Mouse (Mus musculus) liver, embryonic 13.5 days (tissue): Measurements from ENCODE around the gene Polr2i. TPM values are rescaled to one million over a fixed set of nuclear protein-coding genes. Genes with fewer than 3 reads are reported as not detected.
"Not testable (repeated sequence)": the region's sequence is repeated elsewhere in the genome, so short reads cannot be mapped to it uniquely, and the experiment has no call there.

Experiments
- ATAC-seq: fragments of 200-750 bp; cut with Nextera tagmentation; 2 replicates; pipeline ENCODE4 v1.8.0; 2017; ENCODE audit warnings: low read depth, mild to moderate bottlenecking, moderate number of reproducible peaks, moderate library complexity
- DNase-seq: peaks from one replicate; pipeline ENCODE4 v3.0.0; 2022
- H3K27ac ChIP-seq: fragments of 300-500 bp; sonication (generic); 2 replicates; pipeline ENCODE4 v1.5.1; 2015; ENCODE audit warnings: moderate library complexity, mild to moderate bottlenecking, inconsistent platforms
- H3K27me3 ChIP-seq: fragments of 300-500 bp; sonication (generic); 2 replicates; pipeline ENCODE4 v1.6.1; 2015; ENCODE audit warnings: mild to moderate bottlenecking, inconsistent platforms
- H3K36me3 ChIP-seq: fragments of 300-500 bp; sonication (generic); 2 replicates; pipeline ENCODE4 v1.6.1; 2015; ENCODE audit warnings: mild to moderate bottlenecking, inconsistent platforms
- H3K4me1 ChIP-seq: fragments of 300-500 bp; sonication (generic); replicated peaks from 2 replicates; pipeline ENCODE4 v1.6.1; 2015; ENCODE audit warnings: inconsistent platforms
- H3K4me2 ChIP-seq: fragments of 300-500 bp; sonication (generic); 2 replicates; pipeline ENCODE4 v1.6.1; 2015; ENCODE audit warnings: inconsistent platforms, mild to moderate bottlenecking, moderate library complexity
- H3K4me3 ChIP-seq: fragments of 300-500 bp; sonication (generic); replicated peaks from 2 replicates; pipeline ENCODE4 v1.5.1; 2015; ENCODE audit warnings: mild to moderate bottlenecking, inconsistent platforms
- H3K9ac ChIP-seq: fragments of 300-500 bp; sonication (generic); 2 replicates; pipeline ENCODE4 v1.6.1; 2015; ENCODE audit warnings: mild to moderate bottlenecking, inconsistent platforms
- H3K9me3 ChIP-seq: fragments of 300-500 bp; sonication (generic); replicated peaks from 2 replicates; pipeline ENCODE4 v1.6.1; 2016; ENCODE audit warnings: inconsistent platforms
- WGBS: fragments of 180-500 bp; shearing (Covaris S2); methylation state at CpG from one replicate; pipeline ENCODE4 v1.1.7; 2015; ENCODE audit not compliant: insufficient replicate concordance; 5-methylcytosine and 5-hydroxymethylcytosine counted together
- polyA plus RNA-seq: library from polyadenylated mRNA; unstranded; fragments of >200 nt; fragmentation: Nextera tagmentation; extraction: Ambion mirVana; gene quantifications from 2 replicates; pipeline ENCODE4 v1.2.1, GENCODE M21; 2015

The Polr2i gene
- polyA plus RNA-seq, 1 experiment from 2014 or later, result 70.0 TPM

DNA sequence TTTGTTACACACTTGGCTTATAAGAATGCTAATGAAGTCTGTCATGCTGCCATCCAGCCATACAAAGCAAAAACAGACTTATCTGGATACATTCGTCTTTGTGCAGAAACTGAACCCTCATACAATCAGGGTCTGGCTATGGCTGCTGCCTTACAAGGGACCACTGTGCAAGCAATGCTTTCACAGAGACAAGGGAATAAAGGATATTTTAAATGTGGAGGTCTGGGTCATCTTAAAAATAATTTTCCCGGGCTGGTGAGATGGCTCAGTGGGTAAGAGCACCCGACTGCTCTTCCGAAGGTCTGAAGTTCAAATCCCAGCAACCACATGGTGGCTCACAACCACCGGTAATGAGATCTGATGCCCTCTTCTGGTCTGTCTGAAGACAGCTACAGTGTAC lies 25.4 kb upstream of the Polr2i start:
- not testable (repeated sequence) for H3K9ac ChIP-seq, H3K9me3 ChIP-seq, H3K36me3 ChIP-seq, H3K4me2 ChIP-seq, H3K4me1 ChIP-seq, H3K27ac ChIP-seq, DNase-seq, ATAC-seq, H3K4me3 ChIP-seq, H3K27me3 ChIP-seq
- WGBS, result 42% methylated on average over 5 of the region's 5 CpGs

DNA sequence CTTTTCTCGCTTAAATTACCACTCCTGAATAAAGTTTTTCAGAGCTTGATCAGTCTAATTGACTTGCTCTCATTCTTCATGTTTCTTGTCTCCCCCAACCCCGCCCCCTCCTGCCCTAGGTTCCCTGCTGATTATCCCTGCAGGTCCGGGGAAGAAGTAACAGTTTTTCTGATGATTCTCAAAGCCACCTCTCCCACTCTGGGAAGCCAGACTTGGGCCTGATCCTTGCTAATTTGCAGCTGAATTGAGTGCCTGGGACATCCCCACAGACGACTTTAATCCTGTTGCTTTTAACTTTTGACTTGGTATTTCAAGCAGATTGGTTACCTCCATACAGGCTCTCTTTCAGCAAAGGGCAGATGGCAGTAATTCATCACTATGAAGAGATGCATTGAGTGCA lies 20.7 kb upstream of the Polr2i start:
- DNase-seq, result no peak
- Histone ChIP-seq H3K9me3 (no peaks in the 10 kb centered on the region), H3K4me3 (no peak overlapping the region), H3K4me1 (no peaks in the 10 kb centered on the region), H3K27me3 (0 out of 2 replicates have a peak, but pooled peaks cover 6% of the 10 kb centered on the region), H3K27ac (no peak overlapping the region), H3K36me3 (no peaks in the 10 kb centered on the region), H3K4me2 (no peak overlapping the region), H3K9ac (no peak overlapping the region)
- 34% methylated on average over 4 of the region's 4 CpGs for WGBS
- no peak for ATAC-seq

DNA sequence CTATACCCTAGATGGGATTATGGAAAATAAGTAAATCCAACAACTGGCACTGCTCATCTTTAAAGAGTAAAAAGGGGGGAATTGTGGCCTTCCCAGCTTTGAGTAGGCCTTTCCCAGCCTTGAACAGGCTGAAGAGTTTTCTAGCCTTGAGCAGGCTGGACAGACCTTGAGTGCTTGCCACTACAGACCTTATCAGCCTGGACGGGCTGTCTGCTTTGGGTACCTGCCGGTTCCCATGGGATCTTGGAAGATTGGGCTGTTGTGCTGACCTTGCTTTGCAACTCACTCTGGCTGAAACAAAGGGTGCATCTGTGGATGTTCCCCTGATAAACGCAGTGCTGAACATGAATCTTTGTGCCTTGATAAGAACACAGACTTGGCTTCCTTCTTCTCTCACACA lies 17.9 kb upstream of the Polr2i start:
- H3K27me3 ChIP-seq, result 0 out of 2 replicates have a peak, but pooled peaks cover 4% of the 10 kb centered on the region
- no peak overlapping the region for H3K4me2 ChIP-seq
- no peak overlapping the region for H3K4me3 ChIP-seq
- H3K9me3 ChIP-seq, result no peaks in the 10 kb centered on the region
- 67% methylated on average over 3 of the region's 3 CpGs for WGBS
- no peak for ATAC-seq
- no peak for DNase-seq
- peaks cover 5% of the 10 kb centered on the region for H3K4me1 ChIP-seq
- no peak overlapping the region for H3K9ac ChIP-seq
- no peaks in the 10 kb centered on the region for H3K36me3 ChIP-seq
- no peak overlapping the region for H3K27ac ChIP-seq

GRCm38 (mm10) chr7:30215875-30216274 lies 15.9 kb upstream of the Polr2i start:
- no peak overlapping the region for H3K4me3 ChIP-seq
- ATAC-seq (no peak), DNase-seq (no peak)
- H3K36me3 ChIP-seq, result no peaks in the 10 kb centered on the region
- no peak overlapping the region for H3K4me2 ChIP-seq
- no peak overlapping the region for H3K27ac ChIP-seq
- H3K9me3 ChIP-seq, result no peaks in the 10 kb centered on the region
- no peak overlapping the region for H3K9ac ChIP-seq
- H3K4me1 ChIP-seq, result peaks cover 20% of the 10 kb centered on the region
- 0 out of 2 replicates have a peak, but pooled peaks cover 4% of the 10 kb centered on the region for H3K27me3 ChIP-seq
- 72% methylated on average over 3 of the region's 3 CpGs for WGBS

DNA sequence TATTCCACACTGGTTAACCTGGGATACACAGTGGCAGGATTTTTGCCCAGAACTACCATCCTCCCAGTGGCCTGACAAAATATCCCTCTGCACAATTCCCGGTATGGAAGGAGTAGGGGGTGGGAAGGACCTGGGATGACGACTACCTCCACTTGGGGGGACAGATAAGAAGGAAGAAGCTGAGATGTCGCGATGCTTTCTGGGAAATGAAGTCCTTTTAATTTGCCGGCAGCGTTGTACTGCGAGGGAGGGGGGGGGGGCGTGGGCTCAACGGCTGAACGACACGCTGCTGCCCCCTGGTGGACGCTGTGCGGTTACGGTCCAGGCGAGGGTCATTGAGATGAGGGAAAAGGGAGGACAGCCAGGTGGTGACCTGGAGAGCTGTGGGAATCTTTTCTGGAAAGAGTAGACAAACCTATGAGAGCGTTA lies 15.0 kb upstream of the Polr2i start:
- peaks cover 21% of the 10 kb centered on the region for H3K4me1 ChIP-seq
- H3K27me3 ChIP-seq, result no peaks in the 10 kb centered on the region
- DNase-seq (peak; percentile 57), ATAC-seq (peak; percentile 52)
- no peaks in the 10 kb centered on the region for H3K9me3 ChIP-seq
- H3K27ac ChIP-seq, result no peak overlapping the region
- 0 out of 2 replicates have a peak overlapping the region, but pooled peaks have one; percentile 13 for H3K4me3 ChIP-seq
- H3K4me2 ChIP-seq, result peak overlapping the region; percentile 47
- WGBS, result 2% methylated on average over 15 of the region's 16 CpGs
- no peak overlapping the region for H3K9ac ChIP-seq
- no peaks in the 10 kb centered on the region for H3K36me3 ChIP-seq

DNA sequence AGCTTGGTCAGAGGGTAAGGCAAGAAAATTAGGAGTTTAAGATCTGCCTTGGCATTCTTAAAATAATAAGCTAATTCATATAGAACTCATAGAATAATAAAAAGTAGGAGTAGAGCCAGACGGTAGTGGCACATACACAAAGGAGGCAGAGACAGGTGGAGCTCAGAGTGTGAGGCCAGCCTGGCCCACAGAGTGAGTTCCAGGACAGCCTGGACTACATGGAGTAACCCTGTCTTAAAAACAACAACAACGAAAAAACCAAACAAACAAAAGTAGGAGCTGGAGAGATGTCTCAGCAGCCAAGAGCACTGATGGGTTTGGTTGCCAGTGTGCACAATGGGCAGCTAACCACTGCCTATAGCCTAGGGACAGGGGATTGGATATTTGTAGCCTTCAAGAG lies 14.5 kb upstream of the Polr2i start:
- ATAC-seq (no peak), DNase-seq (no peak)
- no peak overlapping the region for H3K4me2 ChIP-seq
- no peak overlapping the region for H3K9ac ChIP-seq
- WGBS, result 65% methylated on average over 2 of the region's 2 CpGs
- no peak overlapping the region for H3K4me3 ChIP-seq
- H3K27me3 ChIP-seq, result no peaks in the 10 kb centered on the region
- H3K9me3 ChIP-seq, result no peaks in the 10 kb centered on the region
- H3K27ac ChIP-seq, result no peak overlapping the region
- H3K36me3 ChIP-seq, result no peaks in the 10 kb centered on the region; the same call in 1 of the 2 replicates
- H3K4me1 ChIP-seq, result peaks cover 26% of the 10 kb centered on the region

DNA sequence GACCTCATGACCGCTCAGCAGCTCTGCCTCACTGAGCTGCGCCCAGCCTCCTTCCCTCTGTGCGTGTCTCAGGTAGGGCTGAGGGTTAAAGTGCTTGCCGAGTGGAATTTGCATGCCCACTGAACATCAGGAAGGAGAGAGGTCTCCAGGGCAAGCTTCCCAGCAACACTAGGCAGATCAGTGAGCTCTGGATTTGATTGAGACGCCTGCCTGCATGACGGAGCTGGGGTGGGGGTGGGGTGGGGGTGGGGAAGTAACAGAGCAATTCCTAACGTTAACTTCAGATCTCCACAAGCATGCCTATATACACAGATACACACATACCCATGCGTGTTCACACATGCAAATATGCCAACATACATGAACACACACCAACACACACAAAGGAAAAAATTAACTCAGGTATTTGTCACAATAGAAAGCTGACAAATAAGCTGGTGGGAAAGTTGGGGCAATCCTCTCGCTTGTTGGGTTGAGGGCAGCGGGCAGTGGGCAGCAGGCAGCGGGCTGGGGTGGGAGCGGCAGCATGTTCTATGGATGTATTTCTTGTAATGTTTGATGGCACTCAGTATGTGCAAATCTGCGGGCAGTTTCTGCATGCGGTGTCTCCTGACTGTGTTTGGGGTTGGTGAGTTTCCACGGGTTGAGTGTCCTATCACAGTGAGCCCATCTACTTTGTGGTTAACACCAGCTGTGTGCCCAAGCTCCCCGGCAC lies 12.3 kb upstream of the Polr2i start:
- Histone ChIP-seq H3K9me3 (no peaks in the 10 kb centered on the region), H3K4me3 (peak overlapping the region; percentile 56), H3K4me1 (peaks cover 30% of the 10 kb centered on the region), H3K27me3 (no peaks in the 10 kb centered on the region), H3K36me3 (peaks cover 18% of the 10 kb centered on the region), H3K27ac (no peak overlapping the region), H3K9ac (peak overlapping the region; percentile 68), H3K4me2 (peak overlapping the region; percentile 79)
- DNase-seq (peak; percentile 33), ATAC-seq (peak; percentile 43)
- 5% methylated on average over 16 of the region's 16 CpGs for WGBS

DNA sequence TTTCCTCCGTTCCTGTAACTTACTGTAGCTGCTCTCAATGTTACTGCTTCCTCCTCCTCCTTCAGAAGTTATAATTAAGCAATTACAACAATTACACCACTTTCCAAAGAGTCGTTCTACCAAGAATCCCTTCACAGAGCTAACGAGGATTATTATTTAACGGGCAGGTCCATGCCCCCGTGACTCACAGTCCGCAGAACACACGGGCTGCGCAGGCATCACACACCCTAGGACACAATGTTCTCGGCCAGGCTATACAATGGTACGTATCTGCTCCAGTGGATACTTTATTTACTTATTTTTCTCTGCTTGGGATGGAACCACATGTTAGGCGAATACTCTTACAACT lies 11.8 kb upstream of the Polr2i start:
- Histone ChIP-seq H3K4me1 (peaks cover 30% of the 10 kb centered on the region), H3K9me3 (no peaks in the 10 kb centered on the region), H3K4me3 (peak overlapping the region; percentile 56), H3K36me3 (peaks cover 20% of the 10 kb centered on the region), H3K27ac (no peak overlapping the region), H3K9ac (peak overlapping the region; percentile 68), H3K27me3 (no peaks in the 10 kb centered on the region), H3K4me2 (peak overlapping the region; percentile 79)
- 18% methylated on average over 11 of the region's 11 CpGs for WGBS
- DNase-seq, result no peak
- 0 out of 2 replicates have a peak, but pooled peaks have one; percentile 15 for ATAC-seq

- ATAC-seq, result no peak
- WGBS, result 68% methylated on average over 3 of the region's 3 CpGs
Observed at GRCm38 (mm10) chr7:30221433-30221832, 10.3 kb upstream of the Polr2i start.

GRCm38 (mm10) chr7:30222205-30222604 lies 9.5 kb upstream of the Polr2i start:
- 56% methylated on average over 5 of the region's 5 CpGs for WGBS
- Histone ChIP-seq H3K36me3 (peaks cover 38% of the 10 kb centered on the region), H3K27ac (no peak overlapping the region), H3K27me3 (no peaks in the 10 kb centered on the region), H3K4me1 (peaks cover 25% of the 10 kb centered on the region), H3K4me3 (no peak overlapping the region), H3K9me3 (no peaks in the 10 kb centered on the region), H3K4me2 (peak overlapping the region; percentile 16), H3K9ac (no peak overlapping the region)
- peak; percentile 71 for ATAC-seq
- DNase-seq, result no peak

More at GRCm38 (mm10) chr7:30221433-30221832, 10.3 kb upstream of the Polr2i start:
- H3K27me3 ChIP-seq, result no peaks in the 10 kb centered on the region
- no peak overlapping the region for H3K4me3 ChIP-seq
- H3K9ac ChIP-seq, result no peak overlapping the region
- no peak for DNase-seq
- H3K9me3 ChIP-seq, result no peaks in the 10 kb centered on the region
- H3K36me3 ChIP-seq, result peaks cover 30% of the 10 kb centered on the region
- H3K27ac ChIP-seq, result no peak overlapping the region
- H3K4me2 ChIP-seq, result no peak overlapping the region
- peaks cover 28% of the 10 kb centered on the region for H3K4me1 ChIP-seq

- H3K27ac ChIP-seq, result no peak overlapping the region
- no peaks in the 10 kb centered on the region for H3K9me3 ChIP-seq
- H3K4me2 ChIP-seq, result no peak overlapping the region
- no peaks in the 10 kb centered on the region for H3K27me3 ChIP-seq
- no peak overlapping the region for H3K9ac ChIP-seq
- H3K4me1 ChIP-seq, result peaks cover 21% of the 10 kb centered on the region
- ATAC-seq, result no peak
- H3K36me3 ChIP-seq, result peaks cover 40% of the 10 kb centered on the region
- 81% methylated on average over 12 of the region's 12 CpGs for WGBS
- DNase-seq, result no peak
- no peak overlapping the region for H3K4me3 ChIP-seq
Observed at GRCm38 (mm10) chr7:30224206-30224605, 7.5 kb upstream of the Polr2i start.

GRCm38 (mm10) chr7:30231328-30231668 lies 450 bp upstream of the Polr2i start:
- peak overlapping the region; percentile 84 for H3K4me2 ChIP-seq
- ATAC-seq, result peak; percentile 29; the same call in 1 of the 2 replicates
- peaks cover 23% of the 10 kb centered on the region for H3K4me1 ChIP-seq
- peak overlapping the region; percentile 86 for H3K9ac ChIP-seq
- no peak for DNase-seq
- peaks cover 11% of the 10 kb centered on the region for H3K36me3 ChIP-seq
- H3K4me3 ChIP-seq, result peak overlapping the region; percentile 81
- H3K9me3 ChIP-seq, result no peaks in the 10 kb centered on the region
- H3K27ac ChIP-seq, result peak overlapping the region; percentile 39; the same call in 1 of the 2 replicates
- H3K27me3 ChIP-seq, result no peaks in the 10 kb centered on the region
- WGBS, result 2% methylated on average over 16 of the region's 16 CpGs
